Comparison of ENCODE assay signal across 12 mouse cellular contexts in genomic region chr1:92699697-92700096, GRCm38 (mm10). TPM values are rescaled to one million over a fixed set of nuclear protein-coding genes. Genes with fewer than 3 reads are reported as not detected.
DNase-seq lines count a peak whose midpoint lies in the region; ATAC-seq lines count a peak whose summit lies in the region.
"Had no signal": no experiment of that assay in that cellular context is flagged by ENCODE, and none has a peak within 500 bp of the region (broad histone marks: within the 10 kb centered on the region; RNA-seq: fewer than 3 reads in every experiment).

No protein-coding gene starts in this region.

- intact Hi-C loops in heart, postnatal 14 days (cut with DNase I) = loop anchor here (5.0 kb wide), 2 partner anchors 73 to 198 kb away; no protein-coding TSS in a partner anchor

- H3K4me3 ChIP-seq in heart, embryonic 10.5 days = no peak overlapping the region
- H3K4me3 ChIP-seq in midbrain, embryonic 10.5 days = no peak overlapping the region
- no peak overlapping the region for H3K4me3 ChIP-seq in midbrain, embryonic 15.5 days
- H3K4me3 ChIP-seq in forebrain, embryonic 13.5 days = no peak overlapping the region
- H3K4me3 ChIP-seq: neural tube, embryonic 12.5 days had no signal

- DNase-seq in heart, embryonic 10.5 days (ENCODE audit: low spot score) = no peak
- DNase-seq in heart, postnatal 14 days = no peak
- DNase-seq in midbrain, embryonic 10.5 days (ENCODE audit: low spot score) = no peak
- DNase-seq in thymus, postnatal 0 days (ENCODE audit: low spot score) = no peak
- no peak for DNase-seq in urinary bladder, postnatal 14 days (ENCODE audit: low spot score)
- no peak for DNase-seq in spleen, adult 18-20 months
- DNase-seq: adrenal gland, postnatal 25 days; kidney, adult 11 months had no signal

- peaks cover 49% of the 10 kb centered on the region for H3K4me1 ChIP-seq in heart, embryonic 10.5 days
- peaks cover 24% of the 10 kb centered on the region for H3K4me1 ChIP-seq in midbrain, embryonic 10.5 days
- H3K4me1 ChIP-seq in midbrain, embryonic 15.5 days = peaks cover 5% of the 10 kb centered on the region
- peaks cover 33% of the 10 kb centered on the region for H3K4me1 ChIP-seq in forebrain, embryonic 13.5 days

- no peak for ATAC-seq in midbrain, embryonic 15.5 days (replicated peaks)
- no peak; the same call in 1 of the 2 replicates for ATAC-seq in forebrain, embryonic 13.5 days

- 10% methylated on average over 6 of the region's 6 CpGs for WGBS in heart, embryonic 10.5 days
- WGBS in midbrain, embryonic 10.5 days = 10% methylated on average over 6 of the region's 6 CpGs
- WGBS in midbrain, embryonic 15.5 days = 6% methylated on average over 6 of the region's 6 CpGs
- WGBS in forebrain, embryonic 13.5 days = 4% methylated on average over 6 of the region's 6 CpGs

- no peak overlapping the region for H3K9ac ChIP-seq in midbrain, embryonic 15.5 days
- no peak overlapping the region for H3K9ac ChIP-seq in forebrain, embryonic 13.5 days
- H3K9ac ChIP-seq: neural tube, embryonic 12.5 days had no signal

- no peaks in the 10 kb centered on the region for H3K36me3 ChIP-seq in heart, embryonic 10.5 days
- no peaks in the 10 kb centered on the region for H3K36me3 ChIP-seq in midbrain, embryonic 10.5 days
- H3K36me3 ChIP-seq in midbrain, embryonic 15.5 days (replicated peaks) = no peaks in the 10 kb centered on the region
- no peaks in the 10 kb centered on the region for H3K36me3 ChIP-seq in forebrain, embryonic 13.5 days (ENCODE audit: poor library complexity, severe bottlenecking)
- H3K36me3 ChIP-seq: neural tube, embryonic 12.5 days had no signal

- H3K27me3 ChIP-seq in heart, embryonic 10.5 days (ENCODE audit: insufficient read depth, poor library complexity, severe bottlenecking) = peaks cover 53% of the 10 kb centered on the region
- peaks cover 16% of the 10 kb centered on the region; the same call in 1 of the 2 replicates for H3K27me3 ChIP-seq in midbrain, embryonic 10.5 days (ENCODE audit: low read depth, poor library complexity, severe bottlenecking)
- no peaks in the 10 kb centered on the region for H3K27me3 ChIP-seq in midbrain, embryonic 15.5 days (replicated peaks)
- no peaks in the 10 kb centered on the region for H3K27me3 ChIP-seq in forebrain, embryonic 13.5 days
- H3K27me3 ChIP-seq: neural tube, embryonic 12.5 days had no signal

- H3K27ac ChIP-seq in heart, embryonic 10.5 days = peak overlapping the region; percentile 9; the same call in 1 of the 2 replicates
- 0 out of 2 replicates have a peak overlapping the region, but pooled peaks have one; percentile 42 for H3K27ac ChIP-seq in midbrain, embryonic 10.5 days (replicated peaks)
- no peak overlapping the region for H3K27ac ChIP-seq in midbrain, embryonic 15.5 days
- peak overlapping the region; percentile 78 for H3K27ac ChIP-seq in forebrain, embryonic 13.5 days
- H3K27ac ChIP-seq: neural tube, embryonic 12.5 days had no signal

- H3K9me3 ChIP-seq in heart, embryonic 10.5 days = no peaks in the 10 kb centered on the region
- H3K9me3 ChIP-seq in midbrain, embryonic 10.5 days (replicated peaks) = no peaks in the 10 kb centered on the region
- H3K9me3 ChIP-seq in midbrain, embryonic 15.5 days = no peaks in the 10 kb centered on the region
- H3K9me3 ChIP-seq in forebrain, embryonic 13.5 days (replicated peaks) = no peaks in the 10 kb centered on the region
- H3K9me3 ChIP-seq: neural tube, embryonic 12.5 days had no signal

- no peak overlapping the region for H3K4me2 ChIP-seq in midbrain, embryonic 15.5 days
- peak overlapping the region; percentile 24; the same call in 1 of the 2 replicates for H3K4me2 ChIP-seq in forebrain, embryonic 13.5 days

RNA-seq across cellular contexts. Expression of gene Otos, which starts 51.1 kb away (rescaled TPM):
- polyA plus RNA-seq in heart, embryonic 10.5 days (2016; fragmentation: Nextera tagmentation; extraction: Ambion mirVana) = 0.08 TPM in 1 of 2 replicates, not detected in the other
- not detected for total RNA-seq in heart, postnatal 14 days (2021)
- polyA plus RNA-seq in midbrain, embryonic 10.5 days (2016; fragmentation: Nextera tagmentation; extraction: Ambion mirVana) = 0.07 TPM in 1 of 2 replicates, not detected in the other
- polyA plus RNA-seq in midbrain, embryonic 15.5 days (2015; fragmentation: Nextera tagmentation; extraction: Ambion mirVana) = 0.35 TPM in 1 of 2 replicates, not detected in the other
- 0.10 and 0.11 TPM in 2 replicates for polyA plus RNA-seq in forebrain, embryonic 13.5 days (2015; fragmentation: Nextera tagmentation; extraction: Ambion mirVana)
- 2.0 and 4.0 TPM in 2 replicates for polyA plus RNA-seq in thymus, postnatal 0 days (2015; fragmentation: Nextera tagmentation; extraction: Ambion mirVana)
- total RNA-seq: adrenal gland, postnatal 25 days; gastrocnemius, adult 18-20 months had no signal
- polyA plus RNA-seq: neural tube, embryonic 12.5 days had no signal

RNA-seq across cellular contexts. Expression of gene Cops9, which starts 57.9 kb away (rescaled TPM):
- polyA plus RNA-seq in heart, embryonic 10.5 days (2016; fragmentation: Nextera tagmentation; extraction: Ambion mirVana) = 310 and 346 TPM in 2 replicates
- total RNA-seq in heart, postnatal 14 days (2021) = 100 to 1,000 TPM; 217 to 236 TPM
- polyA plus RNA-seq in midbrain, embryonic 10.5 days (2016; fragmentation: Nextera tagmentation; extraction: Ambion mirVana) = 368 and 378 TPM in 2 replicates
- polyA plus RNA-seq in midbrain, embryonic 15.5 days (2015; fragmentation: Nextera tagmentation; extraction: Ambion mirVana) = 526 and 562 TPM in 2 replicates
- 542 and 587 TPM in 2 replicates for polyA plus RNA-seq in forebrain, embryonic 13.5 days (2015; fragmentation: Nextera tagmentation; extraction: Ambion mirVana)
- 459 and 464 TPM in 2 replicates for polyA plus RNA-seq in thymus, postnatal 0 days (2015; fragmentation: Nextera tagmentation; extraction: Ambion mirVana)
